Mouse (Mus musculus): ENCODE measurements around the gene Gcc2.
"Not testable (repeated sequence)": the region's sequence is repeated elsewhere in the genome, so short reads cannot be mapped to it uniquely, and the experiment has no call there.

GRCm38 (mm10) chr10:58233054-58233739 lies 22.1 kb upstream of the Gcc2 start:
- not testable (repeated sequence) for TF ChIP-seq TCF12 (IDR thresholded peaks at IDR 0.05; ENCODE audit: insufficient read depth, poor library complexity, severe bottlenecking); USF1 (IDR thresholded peaks at IDR 0.05; ENCODE audit: low read depth); POLR2A (IDR thresholded peaks at IDR 0.05; ENCODE audit: insufficient read length, low read depth); MAX (IDR thresholded peaks at IDR 0.05; ENCODE audit: low read depth); E2F4 (IDR thresholded peaks at IDR 0.05; ENCODE audit: insufficient read depth); POLR2AphosphoS2 (IDR thresholded peaks at IDR 0.05; ENCODE audit: insufficient read length, low read depth); SRF (IDR thresholded peaks at IDR 0.05; ENCODE audit: control insufficient read depth, insufficient read length, low read depth); REST (IDR thresholded peaks at IDR 0.05; ENCODE audit: insufficient read depth, insufficient read length); MYOG (IDR thresholded peaks at IDR 0.05; ENCODE audit: control insufficient read depth in 1 of 3, insufficient read depth in 1 of 3, insufficient read length in 2 of 3, low read depth in 2 of 3)
